Mouse (Mus musculus) v-Abl transformed pro-B cells (cell line): ENCODE results near the gene Gcnt7.

ENCODE experiments used
- in situ Hi-C, 2 experiments: fragments of 400-800 bp; cut with MboI; formaldehyde crosslinking; loops; one replicate each; pipeline ENCODE4 v1.15.1; 2025; ENCODE audit not compliant: unreplicated experiment in 2 of 2

Gene Gcnt7

DNA sequence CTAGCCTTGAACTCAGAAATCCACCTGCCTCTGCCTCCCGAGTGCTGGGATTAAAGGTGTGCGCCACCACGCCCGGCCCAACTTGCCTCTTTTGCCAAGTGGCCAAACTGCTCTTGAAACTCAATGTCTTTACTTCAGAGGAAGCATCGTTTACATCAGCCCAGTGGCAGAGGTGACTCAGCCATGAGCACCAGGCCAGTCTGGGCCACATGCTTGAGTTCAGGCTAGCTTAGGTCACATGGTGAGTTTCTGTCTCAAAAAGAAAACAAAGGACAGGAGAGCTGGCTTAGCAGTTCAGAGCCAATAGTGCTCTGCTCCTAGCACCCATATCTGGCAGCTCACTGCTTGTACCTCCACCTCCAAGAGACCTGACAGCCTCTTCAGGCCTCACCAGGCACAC is 8.8 kb upstream of the Gcnt7 start:
- in situ Hi-C loops: loop anchor here (25.0 kb wide), 2 partner anchors 1095 to 1620 kb away; partner anchors contain the start of gene Stx16 (in 1 of the 2)

DNA sequence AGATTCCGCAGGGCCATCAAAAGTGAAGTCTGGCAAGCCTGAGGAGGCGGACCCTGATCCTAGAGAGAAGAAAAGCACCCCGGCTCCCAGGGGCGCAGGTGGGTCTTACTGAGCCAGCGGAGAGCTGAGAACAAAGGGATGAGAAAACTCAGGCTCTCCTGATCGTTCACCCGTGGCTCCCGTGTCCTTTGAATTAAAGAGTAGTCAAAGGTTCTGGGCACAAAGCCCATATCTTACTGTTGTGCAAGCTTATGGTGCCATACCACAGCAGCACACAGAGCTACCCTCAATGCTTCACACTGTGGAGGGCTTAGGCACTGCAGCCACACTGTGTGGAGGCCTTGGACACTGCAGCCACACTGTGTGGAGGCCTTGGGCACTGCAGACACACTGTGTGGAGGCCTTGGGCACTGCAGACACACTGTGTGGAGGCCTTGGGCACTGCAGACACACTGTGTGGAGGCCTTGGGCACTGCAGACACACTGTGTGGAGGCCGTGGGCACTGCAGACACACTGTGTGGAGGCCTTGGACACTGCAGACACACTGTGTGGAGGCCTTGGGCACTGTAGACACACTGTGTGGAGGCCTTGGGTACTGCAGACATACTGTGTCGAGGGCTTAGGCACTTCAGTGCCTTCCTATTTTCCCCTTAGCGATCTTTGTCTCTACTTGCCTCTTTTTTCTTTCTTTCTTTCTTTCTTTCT is 8.2 kb upstream of the Gcnt7 start:
- in situ Hi-C loops: loop anchor here (25.0 kb wide), 2 partner anchors 1096 to 1621 kb away; partner anchors contain the start of gene Stx16 (in 1 of the 2)

DNA sequence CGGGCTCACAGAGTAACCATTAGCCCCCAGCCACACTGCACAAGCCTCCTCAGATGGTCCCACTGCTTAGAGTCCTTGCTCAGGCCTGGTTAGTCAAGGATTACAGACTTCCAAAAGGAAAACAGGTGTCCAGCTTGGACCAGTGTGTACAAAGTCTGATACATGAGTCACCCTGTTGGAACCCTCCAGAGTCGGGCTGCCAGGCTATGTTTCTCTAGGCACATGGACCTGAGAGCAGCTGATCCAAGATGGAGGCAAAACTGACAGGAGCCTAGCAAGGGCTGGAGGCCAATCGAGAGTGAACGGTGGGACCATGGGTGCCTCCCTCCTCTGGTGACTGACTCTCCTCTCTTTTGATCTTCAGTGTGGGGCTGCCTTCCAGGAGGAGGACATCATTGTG is 4.4 kb upstream of the Gcnt7 start:
- in situ Hi-C loops: loop anchor here (25.0 kb wide), 2 partner anchors 1099 to 1624 kb away; partner anchors contain the start of gene Stx16 (in 1 of the 2)

DNA sequence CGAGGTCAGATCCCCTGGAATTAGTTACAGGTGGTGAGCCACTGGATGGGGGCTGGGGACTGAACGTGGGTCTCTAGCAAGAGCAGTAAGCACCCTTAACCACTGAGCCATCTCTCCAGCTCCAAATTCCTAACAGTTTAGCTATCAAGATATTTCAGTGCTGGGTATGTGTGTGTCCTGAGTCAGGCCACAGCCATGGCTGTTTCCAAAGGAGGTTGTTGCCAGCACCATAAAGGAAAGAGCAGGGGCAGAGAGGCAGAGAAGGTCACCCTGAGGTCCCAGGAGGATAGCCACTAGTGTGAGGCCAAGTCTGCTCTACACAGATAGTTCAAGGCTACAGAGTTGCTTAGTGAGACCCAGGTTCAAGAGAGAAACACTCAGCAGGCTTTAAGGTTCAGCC is 2.3 kb upstream of the Gcnt7 start:
- in situ Hi-C loops: loop anchor here (25.0 kb wide), 2 partner anchors 1102 to 1627 kb away; partner anchors contain the start of gene Stx16 (in 1 of the 2)

DNA sequence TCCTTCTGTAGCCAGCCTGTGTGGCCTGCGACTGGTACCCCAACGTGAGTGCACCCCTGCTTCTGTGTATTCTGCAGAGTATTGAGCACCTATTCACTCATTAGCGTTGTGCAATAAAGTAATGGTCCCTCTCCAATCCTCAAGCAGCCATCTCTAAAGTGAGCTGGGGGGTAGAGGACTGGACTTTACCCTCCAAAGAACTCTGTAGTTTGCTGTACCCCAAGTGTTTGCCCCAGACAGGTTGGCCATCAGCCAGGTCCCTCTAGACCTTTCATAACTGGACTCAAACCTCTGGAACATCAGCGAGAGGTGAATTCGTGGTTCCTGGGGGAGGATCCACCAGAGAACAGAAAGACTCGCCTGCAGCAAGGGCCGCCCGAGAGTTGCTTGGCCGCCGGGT is 5.9 kb downstream of the Gcnt7 start:
- in situ Hi-C loops: loop anchor here (25.0 kb wide), 2 partner anchors 1110 to 1635 kb away; partner anchors contain the start of gene Stx16 (in 1 of the 2)

DNA sequence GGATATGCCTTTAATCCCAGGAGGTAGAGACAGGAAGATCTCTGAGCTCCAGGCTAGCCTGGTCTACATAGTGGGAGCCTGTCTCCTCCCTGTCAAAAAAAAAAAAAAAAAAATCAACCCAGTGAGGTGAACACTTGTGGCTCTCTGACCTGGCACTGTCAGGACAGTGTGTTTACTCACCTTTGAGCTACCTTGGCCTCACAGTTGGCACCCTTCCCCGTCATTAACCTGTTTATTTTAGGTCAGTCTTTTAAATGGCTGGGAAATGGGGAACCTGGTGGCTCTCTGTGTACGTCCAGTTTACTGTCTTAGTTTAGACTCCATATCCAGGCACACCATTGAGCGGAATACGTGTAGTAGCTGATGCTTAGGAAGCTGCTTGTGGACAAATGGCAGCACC is 6.4 kb downstream of the Gcnt7 start:
- in situ Hi-C loops: loop anchor here (25.0 kb wide), 2 partner anchors 1110 to 1635 kb away; partner anchors contain the start of gene Stx16 (in 1 of the 2)

DNA sequence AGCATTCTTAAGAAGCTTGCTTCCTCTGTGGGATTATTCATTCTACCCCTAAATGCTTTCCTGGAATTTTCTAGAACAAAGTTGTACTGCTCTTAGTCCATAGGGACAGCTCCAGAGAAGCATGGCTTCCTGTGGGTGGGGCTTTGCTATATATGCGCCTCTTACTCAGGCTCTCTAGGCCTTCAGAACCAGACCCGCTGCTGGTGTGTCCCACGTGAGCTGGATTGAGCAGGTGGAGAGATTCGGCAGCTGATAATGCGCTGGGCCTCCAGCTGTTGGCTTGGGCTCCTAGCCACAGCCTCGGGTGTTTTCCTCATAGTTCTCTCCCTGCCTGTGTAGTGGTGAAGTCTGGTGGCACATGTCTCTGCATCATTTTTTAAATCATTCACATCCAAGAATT is 7.8 kb downstream of the Gcnt7 start:
- in situ Hi-C loops: loop anchor here (25.0 kb wide), 2 partner anchors 1112 to 1637 kb away; partner anchors contain the start of gene Stx16 (in 1 of the 2)

DNA sequence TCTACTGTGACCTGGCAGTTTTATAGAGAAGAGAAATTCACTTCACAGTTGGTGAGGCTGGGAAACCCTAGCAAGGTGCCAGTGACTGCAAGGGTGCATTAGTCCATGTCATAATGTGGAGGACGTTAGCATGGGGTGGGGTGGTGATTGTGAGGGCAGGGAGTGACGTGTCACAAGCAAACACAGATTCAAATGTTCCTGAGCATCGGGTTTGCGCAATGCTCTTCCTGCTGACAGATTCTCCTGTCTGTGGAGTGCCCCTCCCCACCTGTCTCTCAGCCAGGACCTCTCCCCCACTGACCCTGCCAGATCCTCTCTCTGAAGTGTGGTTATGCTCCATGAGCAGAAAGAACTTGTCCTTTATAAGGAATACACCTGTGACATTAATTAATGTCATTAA is 10.1 kb downstream of the Gcnt7 start:
- in situ Hi-C loops: loop anchor here (5.0 to 25.0 kb wide), 3 partner anchors 71 to 1889 kb away; partner anchors contain the start of gene Gm20721 (in 2 of the 2)

DNA sequence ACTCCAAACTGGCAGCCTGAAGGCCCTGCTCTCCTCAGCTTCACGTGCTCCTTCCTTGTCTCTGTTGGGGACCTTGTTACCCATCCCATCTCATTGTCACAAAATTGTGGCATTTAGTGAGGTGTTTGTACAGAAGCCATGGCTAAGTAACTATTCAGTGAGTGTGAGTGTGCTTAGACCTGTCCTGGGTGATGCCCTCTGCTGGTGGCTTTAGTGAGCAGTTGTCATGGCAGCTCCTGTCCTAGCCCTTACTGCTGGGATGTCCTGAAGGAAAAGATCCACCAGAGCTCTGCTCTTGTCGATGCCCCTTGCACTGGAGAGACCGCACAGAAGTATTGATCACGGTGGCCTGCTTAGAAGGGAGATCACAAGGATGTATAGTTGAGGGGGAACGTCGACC is 11.1 kb downstream of the Gcnt7 start:
- in situ Hi-C loops: loop anchor here (5.0 to 25.0 kb wide), 3 partner anchors 70 to 1890 kb away; partner anchors contain the start of gene Gm20721 (in 2 of the 2)

DNA sequence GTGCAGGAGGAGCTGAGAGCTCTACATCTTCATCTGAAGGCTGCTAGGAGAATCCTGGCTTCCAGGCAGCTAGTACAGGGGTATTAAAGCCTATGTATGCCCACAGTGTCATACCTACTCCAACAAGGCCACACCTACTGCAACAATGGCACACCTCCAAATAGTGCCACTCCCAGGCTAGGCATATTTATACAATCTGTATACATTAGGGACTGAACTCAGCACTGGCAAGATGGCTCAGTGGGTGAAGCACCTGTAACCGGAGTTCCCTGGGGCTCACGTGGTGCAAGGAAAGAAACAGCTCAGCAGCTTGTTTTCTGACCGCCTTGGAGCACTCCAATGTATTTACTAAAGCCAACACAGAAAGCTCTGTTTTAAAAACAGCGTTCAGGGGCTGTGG is 12.8 kb downstream of the Gcnt7 start:
- in situ Hi-C loops: loop anchor here (5.0 to 25.0 kb wide), 3 partner anchors 68 to 1892 kb away; partner anchors contain the start of gene Gm20721 (in 2 of the 2)

DNA sequence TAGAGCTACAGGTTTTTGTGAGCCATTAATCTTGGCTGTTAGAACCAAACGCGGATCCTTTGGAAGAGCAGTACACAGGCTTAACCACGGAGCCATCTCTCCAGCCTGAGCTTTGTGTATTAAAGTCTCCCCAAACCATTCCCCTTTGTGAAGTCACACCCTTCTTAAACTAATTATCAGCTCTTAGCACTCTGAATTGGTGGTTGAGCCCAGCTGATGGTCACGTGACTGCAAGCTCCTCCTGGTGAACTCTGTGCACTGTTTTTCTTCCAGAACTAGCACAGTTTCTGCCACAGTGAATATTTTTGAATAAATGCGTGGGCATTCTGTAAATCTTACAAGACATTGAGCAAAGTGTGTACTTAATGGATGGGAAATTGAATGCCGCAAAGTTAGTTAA is 17.2 kb downstream of the Gcnt7 start:
- in situ Hi-C loops: loop anchor here (5.0 to 25.0 kb wide), 3 partner anchors 59 to 1896 kb away; partner anchors contain the start of gene Gm20721 (in 2 of the 2)

DNA sequence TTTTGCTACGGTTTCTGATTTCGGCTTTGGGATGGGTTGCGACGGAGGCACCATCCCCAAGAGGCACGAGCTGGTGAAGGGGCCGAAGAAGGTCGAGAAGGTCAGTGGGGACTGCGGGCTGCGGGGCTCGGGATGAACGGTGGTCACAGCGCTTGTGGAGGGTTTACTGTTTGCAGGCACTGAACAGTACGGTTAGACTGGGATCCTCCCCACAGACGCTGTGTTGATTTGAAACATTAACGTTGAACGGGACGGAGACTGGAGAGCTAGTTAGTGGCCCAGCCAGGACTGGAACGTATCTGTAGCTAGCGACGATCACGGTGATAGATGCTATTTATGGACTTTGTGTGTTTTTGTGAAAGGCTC is 17.8 kb downstream of the Gcnt7 start:
- in situ Hi-C loops: loop anchor here (5.0 to 25.0 kb wide), 3 partner anchors 58 to 1897 kb away; partner anchors contain the start of gene Gm20721 (in 2 of the 2)

DNA sequence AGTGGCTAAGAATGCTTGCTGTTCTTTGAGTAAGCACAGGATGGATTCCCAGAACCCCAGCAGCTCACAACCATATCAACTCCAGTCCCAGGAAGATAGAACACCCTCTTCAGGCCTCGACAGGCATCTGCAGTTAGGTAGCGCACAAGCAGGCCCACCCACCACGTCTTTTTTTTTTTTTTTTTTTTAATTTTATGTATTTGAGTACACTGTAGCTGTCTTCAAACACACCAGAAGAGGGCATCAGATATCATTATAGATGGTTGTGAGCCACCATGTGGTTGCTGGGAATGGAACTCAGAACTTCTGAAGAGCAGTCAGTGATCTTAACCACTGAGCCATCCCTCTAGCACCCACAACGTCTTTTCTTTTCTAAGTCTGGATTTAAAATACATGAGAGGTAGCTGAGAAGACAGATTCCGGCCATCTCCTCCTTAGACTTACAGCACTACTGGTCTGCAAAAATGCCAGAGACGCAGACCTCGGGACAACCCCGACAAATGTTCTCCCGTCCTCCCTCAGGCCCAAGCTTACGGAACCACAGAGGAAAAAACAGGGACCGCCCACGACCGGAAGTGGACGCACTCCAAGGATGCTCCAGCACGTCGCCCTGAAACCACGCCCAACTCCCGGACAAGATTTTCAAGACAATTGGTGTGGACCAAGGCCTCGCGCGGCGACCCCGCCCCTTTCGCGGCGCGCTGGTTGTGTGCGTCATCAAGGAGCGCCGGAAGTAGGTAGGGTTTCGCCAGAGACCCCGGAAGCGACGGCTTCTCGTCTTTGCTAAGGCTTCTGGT is 18.4 kb downstream of the Gcnt7 start, which contains the start of gene Rtf2:
Gene Rtf2, plus strand, starts transcription at position 714 of the 797 bp plus-strand sequence.
- in situ Hi-C loops: loop anchor here (5.0 to 25.0 kb wide), 3 partner anchors 58 to 1897 kb away; partner anchors contain the start of gene Gm20721 (in 2 of the 2)

DNA sequence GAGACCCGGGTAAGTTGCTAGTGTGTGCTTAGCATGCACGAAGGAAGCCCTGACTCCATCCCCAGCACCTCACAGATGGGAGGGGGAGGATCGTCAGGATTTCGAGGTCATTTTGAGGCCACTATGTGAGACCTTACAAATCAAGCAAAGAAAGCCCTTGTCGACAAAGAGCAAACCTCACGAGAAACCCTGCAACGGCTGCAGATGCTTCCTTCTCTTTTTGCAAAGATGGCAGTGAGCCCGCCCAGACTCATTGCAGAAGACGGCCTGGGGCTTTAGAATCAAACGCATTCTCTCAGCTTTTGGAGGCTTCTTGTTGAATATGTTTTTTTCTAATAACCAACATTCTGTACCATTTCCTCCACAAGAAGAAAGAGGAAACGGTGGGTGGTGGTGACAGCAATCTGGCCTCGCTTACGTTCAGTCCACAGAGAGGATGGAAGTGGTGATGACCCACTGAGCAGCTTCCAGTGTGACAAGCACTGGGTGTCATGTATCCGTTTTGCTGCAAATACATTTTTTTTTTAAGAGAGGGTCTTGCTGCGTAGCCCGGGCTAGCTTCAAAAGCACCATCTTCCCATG is 20.9 kb downstream of the Gcnt7 start:
- in situ Hi-C loops: loop anchor here (25.0 kb wide), 2 partner anchors 1025 to 1900 kb away; partner anchors contain the start of gene Gm20721 (in 2 of the 2)

DNA sequence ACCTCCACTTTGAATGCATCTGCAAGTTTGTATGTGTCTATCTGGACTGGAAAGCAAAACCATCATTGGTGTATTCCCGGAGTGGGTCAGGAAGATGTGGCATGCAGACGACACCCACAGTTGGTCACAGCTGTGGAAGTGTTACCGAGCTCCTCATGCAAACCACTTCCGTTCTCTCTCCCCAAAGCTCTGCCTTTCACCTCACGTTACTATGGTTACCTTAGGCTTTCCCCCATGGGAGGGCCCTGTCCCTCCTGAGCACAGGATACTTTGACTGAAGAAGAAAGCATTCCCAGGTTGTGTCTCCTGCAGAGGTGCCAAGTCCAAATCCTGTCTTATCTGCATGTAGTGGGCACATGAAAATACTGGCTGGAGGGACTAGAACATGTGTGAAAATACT is 24.6 kb downstream of the Gcnt7 start:
- in situ Hi-C loops: loop anchor here (25.0 kb wide), 2 partner anchors 1029 to 1904 kb away; partner anchors contain the start of gene Gm20721 (in 2 of the 2)

DNA sequence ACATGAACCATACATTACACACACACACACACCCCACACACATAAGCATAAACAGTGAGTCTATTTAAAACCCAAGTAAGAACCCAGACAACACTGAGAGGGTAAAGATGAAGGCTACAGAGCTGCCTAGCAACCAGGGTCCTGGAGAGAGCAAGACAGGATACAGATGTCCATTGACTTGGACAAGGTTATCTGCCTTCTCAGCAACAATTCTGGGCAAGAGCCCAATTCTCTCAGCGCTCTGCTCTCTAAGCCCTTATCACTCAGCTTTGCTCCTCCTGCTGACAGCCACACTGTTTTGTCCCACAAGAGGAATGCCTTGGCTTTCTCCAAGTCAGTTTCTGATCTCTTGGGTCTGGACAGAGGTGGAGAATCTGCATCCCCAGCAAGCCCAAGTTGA is 27.8 kb downstream of the Gcnt7 start:
- in situ Hi-C loops: loop anchor here (25.0 kb wide), 2 partner anchors 1032 to 1907 kb away; partner anchors contain the start of gene Gm20721 (in 2 of the 2)

DNA sequence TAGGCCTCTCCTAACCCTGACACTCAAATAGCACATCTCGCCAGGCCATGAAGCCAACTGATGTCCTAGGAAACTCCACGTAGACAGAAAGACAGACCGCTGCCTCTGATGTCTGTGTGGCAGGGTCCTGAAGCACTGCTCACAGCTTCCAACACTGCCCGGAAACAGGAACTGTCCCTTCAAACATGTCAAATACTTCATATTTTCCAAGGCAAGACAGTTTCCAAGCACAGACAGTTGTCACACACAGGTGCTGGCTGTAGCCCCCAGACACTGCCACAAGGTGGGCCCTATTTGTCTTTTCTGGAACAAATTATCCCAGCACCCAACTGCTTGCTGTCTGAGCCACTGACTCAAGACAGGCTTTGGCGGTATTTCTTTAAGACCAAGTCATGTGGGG is 40.2 kb downstream of the Gcnt7 start:
- in situ Hi-C loops: no loop called here

DNA sequence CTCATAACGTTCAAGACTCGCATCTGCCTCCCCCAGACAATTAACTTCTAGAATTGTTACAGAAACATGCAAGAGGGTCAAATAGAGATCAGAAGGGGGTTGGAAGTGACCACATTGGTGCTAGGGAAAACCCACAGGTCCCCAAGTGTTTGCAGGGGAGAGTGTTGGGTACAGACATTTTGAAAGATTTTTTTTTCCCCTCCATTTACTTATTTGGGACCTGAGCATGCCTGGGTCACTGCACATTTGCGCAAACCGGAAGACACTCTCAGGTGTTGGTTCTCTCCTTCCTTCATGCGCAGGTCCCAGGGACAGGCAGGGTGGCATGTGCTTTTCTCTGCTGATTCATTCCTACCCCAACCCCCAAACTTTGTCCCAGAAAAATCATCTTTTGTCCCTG is 41.5 kb downstream of the Gcnt7 start:
- in situ Hi-C loops: no loop called here

DNA sequence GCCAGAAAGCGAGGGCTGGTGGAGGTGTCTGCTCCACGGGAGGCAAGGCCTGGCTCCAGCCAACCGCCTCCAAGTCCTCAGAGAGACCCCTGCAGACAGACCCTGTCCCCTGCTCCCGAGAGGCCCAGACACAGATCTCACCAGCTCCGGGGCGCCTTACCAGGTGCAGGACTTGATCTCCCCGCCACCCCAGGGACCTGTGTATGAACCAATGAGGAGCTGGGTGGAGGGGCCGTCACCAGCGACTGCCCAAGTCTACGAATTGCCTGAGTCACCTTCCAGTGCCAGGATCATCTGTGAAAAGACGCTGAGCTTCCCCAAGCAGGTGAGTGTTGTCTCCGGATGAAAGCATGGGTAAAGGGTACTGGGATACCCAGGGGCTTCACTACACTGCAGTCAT is 42.2 kb downstream of the Gcnt7 start:
- in situ Hi-C loops: no loop called here

DNA sequence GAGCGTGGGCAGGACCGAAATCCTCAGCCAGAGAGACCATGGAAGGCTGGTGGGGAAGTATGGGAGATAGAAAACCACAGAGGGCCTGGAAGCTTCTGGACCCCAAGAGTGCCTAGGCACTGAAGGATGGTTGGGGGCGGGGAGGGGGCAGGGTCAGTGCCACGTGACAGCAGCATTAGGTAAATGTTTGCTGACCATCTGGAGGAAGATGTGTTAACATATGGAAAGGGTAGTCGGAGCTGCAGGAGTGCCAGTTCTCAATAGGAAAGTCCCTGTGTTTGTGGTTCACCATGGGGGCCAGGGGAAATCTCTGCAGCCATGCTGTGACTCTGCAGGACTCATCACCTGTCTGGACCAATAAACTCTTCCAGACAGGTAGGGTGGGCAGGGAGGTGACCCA is 44.5 kb downstream of the Gcnt7 start:
- in situ Hi-C loops: no loop called here
